Mouse (Mus musculus): ENCODE measurements around the gene Vgll4.

Gene Vgll4

DNA sequence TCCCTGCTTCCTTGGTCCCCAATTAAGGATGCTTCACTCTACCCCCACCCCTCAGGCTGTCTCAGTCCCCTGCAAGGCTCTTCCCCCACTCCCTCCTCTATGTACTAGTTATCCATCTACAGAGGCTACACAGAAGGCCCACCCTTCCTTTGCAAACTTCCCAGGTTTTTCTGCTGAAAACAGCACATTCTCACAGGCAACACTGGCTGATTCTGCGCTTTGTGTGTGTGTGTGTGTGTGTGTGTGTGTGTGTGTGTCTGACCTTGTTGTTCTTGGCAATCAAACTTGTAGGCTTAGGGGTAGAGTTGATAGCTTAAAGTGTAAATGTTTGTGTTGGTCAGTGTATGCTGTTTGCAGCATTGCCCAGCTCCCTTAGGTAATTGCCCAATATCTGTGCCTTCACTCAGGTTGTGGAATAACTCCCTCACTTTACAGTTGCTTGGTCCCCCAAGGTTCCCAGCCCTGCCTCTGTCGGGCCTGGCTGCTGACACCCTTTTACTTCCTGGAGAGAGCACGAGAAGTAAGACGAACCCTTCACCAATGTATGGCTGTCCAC, 135.9 kb downstream of the Vgll4 start:
- peak; percentile 78 for DNase-seq

DNA sequence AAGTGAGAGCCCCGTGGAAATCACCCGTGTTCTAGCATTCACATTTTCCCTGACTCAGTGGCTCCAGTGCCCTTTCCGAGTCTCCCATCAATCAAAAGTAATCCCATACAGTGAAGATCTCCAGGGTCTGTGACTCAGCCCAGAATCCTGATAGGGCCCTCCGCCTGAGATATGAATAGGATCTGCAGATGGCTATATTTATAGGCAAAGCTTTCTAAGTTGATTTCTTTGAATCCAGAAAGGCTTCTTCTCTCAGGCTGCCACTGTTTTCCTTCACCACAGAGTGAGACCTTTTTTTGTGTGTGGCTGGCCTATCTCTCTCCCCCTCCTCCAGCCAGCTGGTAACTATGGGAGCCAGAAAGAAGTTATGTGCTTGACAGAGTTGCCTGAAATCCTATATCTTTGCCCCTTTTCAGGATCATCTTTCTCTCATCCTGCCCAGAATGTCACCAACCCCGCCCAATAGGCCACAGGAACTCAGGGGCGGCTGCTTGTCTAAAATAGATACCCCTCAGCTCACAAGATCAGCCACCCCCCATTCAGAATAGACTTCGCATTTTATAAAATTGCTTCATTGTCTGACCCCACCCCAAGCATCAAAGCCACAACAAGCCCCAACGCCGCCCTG, 136.6 kb downstream of the Vgll4 start:
- no peak for DNase-seq

DNA sequence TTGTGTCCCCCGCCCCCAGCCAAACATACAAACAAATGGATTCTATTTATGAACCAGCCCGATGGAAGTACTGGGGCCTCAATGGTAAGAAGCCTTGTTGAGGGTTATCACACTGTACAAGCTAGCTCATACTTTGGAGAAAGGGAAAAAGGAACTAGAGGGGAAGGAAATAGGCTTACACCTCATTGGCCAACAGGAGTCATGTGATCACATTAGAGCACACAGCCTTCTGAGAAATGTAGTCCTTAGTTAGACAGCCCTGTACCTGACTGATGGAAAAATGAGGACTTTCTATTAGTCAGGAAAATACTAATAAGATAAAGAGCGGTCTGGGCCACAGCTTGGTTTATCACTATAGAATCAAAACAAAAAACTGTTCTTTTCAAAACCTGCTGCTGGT, 138.0 kb downstream of the Vgll4 start:
- no peak for DNase-seq

DNA sequence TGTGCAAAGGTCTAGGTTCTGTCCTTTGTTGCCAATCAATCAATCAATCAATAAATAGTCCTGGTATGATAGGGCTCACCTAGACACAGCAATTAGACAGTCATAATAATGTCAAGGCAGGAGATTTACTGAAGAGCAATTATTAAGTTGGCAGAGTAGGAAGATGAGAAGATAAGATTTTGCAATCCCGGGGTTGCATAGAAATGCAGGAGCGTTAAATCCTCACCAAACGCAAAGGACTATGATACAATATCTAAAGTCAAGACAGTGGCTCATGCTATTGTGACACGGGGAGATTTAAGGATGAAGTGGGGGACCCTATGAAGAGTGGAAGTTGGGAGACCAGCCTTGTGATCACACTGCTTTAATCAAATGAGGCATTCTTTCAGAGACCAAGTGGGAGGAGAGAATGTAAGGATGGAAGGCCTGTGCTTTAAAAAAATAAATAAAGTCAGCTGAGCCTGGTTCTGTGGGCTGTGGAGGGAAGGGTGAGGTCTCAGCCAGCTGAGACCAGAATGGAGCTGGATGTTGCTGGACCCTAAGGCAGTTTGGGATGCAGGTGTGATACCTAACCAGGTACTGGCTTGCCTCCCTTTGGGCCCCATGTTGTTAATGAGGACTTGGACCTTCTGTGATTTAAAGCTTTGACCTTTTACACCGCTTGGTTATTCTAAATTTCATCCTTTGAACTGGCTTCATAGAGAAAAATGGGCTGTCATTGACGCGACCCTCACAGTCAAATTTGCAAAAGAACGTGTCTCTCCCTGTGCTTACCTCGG, 139.9 kb downstream of the Vgll4 start:
- DNase-seq, result no peak

DNA sequence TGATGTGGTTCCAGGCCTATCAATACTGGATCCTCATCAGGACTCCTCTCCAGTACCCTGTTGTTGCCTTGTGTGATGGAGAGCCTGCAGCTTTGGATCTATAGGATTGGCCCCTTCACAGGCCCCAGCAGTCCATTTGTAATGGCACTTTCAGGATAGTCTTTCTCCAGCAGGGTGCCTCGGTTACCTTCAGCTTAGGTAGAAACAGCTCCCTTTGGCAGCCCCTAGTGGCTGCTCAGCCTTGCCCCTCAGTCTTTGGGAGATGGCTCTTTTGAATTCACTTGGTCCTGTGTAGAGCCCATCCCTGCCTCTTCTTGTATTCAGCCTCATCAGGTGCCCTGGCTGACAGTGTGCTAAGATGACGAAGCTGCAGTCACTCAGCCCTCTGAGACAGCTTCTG, 142.9 kb downstream of the Vgll4 start:
- no peak for DNase-seq

DNA sequence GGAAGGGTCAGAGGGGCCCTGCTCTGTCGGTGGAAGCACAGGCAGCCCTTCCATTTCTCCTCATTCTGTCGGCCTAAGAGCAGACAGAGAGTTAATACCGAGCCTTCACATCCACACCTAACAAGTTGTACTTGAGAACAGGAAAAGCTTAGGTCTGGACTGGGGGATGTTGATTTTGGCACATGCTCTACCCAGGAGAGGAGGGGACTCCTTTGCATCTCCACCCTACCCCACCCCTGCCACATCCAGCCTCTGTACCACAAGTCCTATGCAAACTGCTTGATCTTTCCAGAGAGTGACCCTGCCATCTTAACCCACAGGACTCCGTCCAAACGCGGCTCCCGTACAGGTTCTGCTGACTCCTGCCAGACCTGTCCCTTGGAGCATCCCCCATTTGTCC, 148.1 kb downstream of the Vgll4 start:
- DNase-seq, result no peak

DNA sequence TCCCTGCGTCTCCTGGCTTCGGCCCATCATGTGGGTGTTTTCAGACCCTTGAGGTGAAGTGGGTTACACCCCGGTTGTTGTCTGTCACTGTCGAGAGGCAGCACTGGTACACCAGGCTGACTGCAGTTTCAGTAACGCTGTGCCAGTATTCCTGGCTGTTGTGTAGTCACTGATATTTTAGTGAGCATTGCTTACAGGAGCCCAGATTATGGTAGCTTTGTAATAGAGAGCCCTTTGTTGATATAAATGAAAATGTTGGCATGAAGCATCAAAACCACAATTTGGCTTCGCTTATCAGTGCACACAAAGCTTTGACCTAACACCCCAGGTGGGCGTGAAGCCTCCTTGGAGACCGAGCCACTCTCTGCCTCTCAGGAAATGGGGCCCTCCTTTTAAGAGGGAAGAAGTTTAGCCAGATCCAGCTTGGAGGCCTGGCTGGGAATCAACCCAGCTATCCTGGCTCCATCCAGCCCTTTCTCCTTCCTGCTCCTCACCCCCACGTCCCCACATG, 149.8 kb downstream of the Vgll4 start:
- no peak for DNase-seq

DNA sequence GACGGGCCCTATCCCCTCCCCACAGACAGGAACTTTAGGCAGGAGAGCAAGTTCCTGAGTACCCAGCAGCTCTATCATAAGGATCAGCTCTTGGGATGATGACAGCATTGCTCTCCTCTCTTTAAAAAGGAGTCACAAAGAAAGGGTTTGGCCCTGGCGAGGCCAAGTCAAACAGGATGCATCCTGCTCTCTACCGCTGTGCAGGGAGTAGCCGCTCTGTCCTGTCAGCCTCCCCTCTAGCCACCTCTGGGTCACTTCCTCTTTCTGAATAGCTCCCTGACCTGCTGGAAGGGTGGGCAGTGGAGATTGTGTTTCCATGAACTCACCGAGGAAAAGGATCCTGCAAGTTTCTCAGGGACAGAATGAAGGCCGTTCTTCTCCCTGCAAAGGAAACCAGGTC, 151.3 kb downstream of the Vgll4 start:
- peak; percentile 51 for DNase-seq

DNA sequence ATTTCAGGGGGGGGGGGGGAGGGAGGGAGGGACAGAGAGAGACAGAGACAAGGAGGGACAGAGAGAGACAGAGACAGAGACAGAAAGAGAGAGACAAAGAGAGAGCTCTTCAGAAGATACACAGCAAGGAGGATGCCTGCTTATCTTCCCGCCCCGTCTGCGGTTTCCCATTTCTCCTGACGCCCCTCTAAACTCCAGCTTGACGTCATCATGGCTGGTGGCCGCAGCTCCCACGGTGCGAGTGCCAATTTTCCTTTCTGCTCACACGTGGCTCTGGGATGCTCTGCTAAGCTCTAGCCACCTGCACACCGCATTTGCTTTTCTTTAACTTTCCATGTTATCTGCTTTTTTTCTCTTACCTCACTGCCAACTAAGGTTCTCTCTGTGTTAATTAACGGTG, 151.8 kb downstream of the Vgll4 start:
- no peak for DNase-seq

DNA sequence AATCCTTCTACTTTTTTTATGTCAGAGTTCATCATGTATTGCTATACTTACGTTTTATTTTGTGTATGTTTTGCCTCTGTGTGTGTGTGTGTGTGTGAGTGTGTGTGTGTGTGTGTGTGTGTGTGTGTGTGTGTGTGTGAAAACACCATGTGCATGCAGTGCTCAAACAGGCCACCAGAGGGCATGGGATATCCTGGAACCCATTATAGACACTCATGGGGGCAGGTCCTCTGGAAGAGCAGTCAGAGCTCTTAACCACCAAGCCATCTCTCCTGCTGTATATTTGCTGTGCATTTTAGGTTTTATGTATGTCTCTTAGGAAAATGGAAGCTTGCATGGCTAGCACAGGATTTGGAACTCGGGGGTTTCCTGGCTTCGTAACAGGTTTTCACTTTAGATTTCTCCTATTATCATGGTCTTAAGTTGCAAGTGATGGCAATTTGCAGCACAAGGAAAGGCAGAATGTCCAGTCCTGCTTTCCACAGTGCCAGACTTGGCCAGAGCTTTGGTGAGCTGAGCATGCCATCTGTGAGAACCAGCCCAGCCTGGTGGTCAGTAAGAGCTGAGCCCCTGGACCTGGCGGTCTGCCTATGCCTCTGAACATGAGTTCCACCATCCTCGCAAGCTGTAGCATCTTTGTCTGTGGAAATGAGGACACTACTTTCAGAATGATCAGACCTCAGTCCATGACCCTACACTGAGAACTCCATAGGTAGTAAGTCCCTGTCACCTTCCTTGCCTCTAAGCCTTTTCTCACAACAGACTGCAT, 154.7 kb downstream of the Vgll4 start:
- no peak for DNase-seq

DNA sequence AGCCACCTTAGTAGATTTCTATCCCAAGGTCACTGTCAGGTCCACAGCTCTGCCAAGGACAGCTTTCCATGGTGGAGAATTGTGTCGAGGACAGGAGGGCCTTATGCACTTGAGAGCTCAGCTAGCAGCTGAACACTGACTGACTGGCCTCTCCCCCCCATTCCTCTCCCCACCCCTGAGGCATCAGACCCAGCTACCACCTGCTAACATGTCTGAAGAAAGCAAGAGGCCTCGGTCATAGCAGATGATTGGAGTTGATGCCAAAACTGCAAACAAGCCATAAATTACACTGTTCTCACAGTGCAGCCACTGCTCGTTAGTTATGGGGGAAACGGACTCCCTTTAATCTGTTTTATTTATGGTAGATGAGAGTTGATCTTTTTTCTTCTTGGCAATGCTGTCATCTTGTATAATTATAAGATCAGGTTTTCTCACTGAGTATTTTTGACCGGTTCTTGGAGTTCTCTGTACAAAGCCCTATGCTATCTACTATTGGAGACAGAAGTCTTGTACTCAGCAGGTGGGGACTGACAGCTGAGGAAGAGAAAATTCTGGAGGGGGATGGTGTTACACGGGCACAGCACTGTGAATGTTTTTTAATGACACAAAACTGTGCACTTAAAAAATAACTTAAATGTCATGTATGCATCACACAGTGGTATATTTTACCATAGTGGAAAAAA, 155.5 kb downstream of the Vgll4 start:
- DNase-seq, result no peak

DNA sequence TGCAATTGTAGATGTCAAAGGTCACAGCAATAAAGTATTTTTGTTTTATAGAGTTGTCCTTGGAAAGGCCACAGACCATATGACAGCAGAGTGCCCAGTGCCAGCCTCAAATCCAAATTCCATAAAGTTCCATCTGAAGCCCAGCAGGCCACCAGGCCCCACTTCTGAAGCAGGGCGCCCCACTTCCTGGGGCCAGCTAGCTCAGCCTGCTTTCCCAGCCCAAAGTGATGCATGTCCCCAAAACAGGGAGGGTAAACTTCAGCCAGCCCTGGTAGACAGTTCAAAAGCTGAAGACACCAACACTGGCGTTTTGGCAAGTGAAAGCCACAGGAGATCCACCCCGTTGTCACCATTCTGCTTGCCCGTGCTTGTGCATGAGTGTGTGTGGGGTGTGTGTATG, 157.0 kb downstream of the Vgll4 start:
- no peak for DNase-seq

DNA sequence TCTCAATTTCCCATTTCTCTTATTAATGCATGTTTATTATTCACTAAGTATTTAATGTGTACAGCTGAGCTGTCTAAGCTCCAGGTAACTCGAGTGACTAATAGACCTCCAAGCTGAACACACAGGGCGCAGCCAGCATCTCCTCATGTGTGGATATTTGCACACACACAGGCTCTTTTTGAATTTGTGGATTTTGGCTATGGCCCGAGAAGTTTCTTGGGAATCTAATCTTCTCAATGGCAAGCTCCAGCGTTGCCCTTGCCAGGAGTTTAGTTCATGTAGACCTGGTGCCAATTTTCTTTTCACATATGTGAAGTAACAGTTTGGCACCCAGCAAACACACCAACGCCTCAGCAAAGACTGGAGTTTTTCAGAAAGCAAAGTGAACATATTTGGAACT, 157.5 kb downstream of the Vgll4 start:
- no peak for DNase-seq
